Mouse (Mus musculus): ENCODE data around the gene Zfp940.

DNA sequence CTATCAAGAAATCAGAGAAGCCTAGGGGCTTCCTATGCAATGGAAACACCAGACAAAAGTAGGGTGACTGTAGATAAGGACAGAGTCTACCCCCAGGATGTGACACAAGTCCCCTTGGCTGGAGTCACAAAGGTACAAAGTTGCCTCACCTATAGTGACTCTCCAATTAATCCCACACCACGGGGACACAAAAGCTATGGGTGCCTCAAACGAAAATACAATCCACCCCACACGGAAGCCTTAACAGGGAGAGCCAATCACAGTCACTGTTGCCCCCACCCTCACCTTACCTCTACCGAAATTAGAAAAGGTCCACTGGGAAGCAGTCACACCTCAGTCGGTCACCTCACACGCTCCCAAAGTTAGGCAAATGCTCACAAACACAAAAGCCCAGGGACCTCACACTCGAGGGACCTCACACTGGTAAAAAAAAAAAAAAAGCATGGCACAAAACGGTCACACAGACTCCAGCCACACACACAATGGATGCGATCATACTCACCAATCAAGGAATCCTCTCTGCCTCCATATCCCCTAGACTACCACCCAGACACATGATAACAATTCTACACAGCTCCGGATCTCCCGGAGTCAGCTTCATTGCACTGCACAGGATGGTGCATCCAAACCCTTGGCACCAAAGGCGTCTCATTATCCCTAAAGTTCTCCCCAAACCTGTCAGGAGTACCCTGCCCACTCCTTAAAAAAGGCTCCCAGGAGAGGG lies 38.2 kb downstream of the Zfp940 start:
- TF ChIP-seq POLR2A (IDR thresholded peaks at IDR 0.05; ENCODE audit: borderline replicate concordance, extremely low read depth, low read depth, low read length) (no peak), CTCF (IDR thresholded peaks at IDR 0.05; ENCODE audit: insufficient read depth, low read length) (no peak)

Data from lung, adult 2 months (tissue).